Mouse (Mus musculus) cerebellum, postnatal 36 days (tissue): ENCODE measurements around the gene Ntm.
A peak's percentile ranks its signal among the peaks of the same experiment; 100 is the strongest.

Source experiments
- DNase-seq, 2 experiments: peaks; one replicate each; pipeline ENCODE4 v3.0.0; 2021 to 2022; ENCODE audit warnings: mixed read lengths in 2 of 2

Ntm gene

GRCm38 (mm10) chr9:29750371-29751014 is 212.4 kb downstream of the Ntm start:
- peak; percentile 33 to 40 for DNase-seq

- DNase-seq, result no peak
Observed at GRCm38 (mm10) chr9:29748070-29748469, 214.9 kb downstream of the Ntm start.

- DNase-seq, result no peak
Observed at GRCm38 (mm10) chr9:29738835-29739526, 224.0 kb downstream of the Ntm start.

- no peak for DNase-seq
Observed at GRCm38 (mm10) chr9:29736031-29736430, 226.9 kb downstream of the Ntm start.

- no peak for DNase-seq
Observed at GRCm38 (mm10) chr9:29732895-29733294, 230.0 kb downstream of the Ntm start.

GRCm38 (mm10) chr9:29731672-29732071 is 231.3 kb downstream of the Ntm start:
- DNase-seq, result no peak

- DNase-seq, result peak in 1 of 2 experiments; percentile 15
Observed at GRCm38 (mm10) chr9:29727540-29728432, 235.2 kb downstream of the Ntm start.

- DNase-seq, result no peak
Observed at GRCm38 (mm10) chr9:29721461-29721860, 241.5 kb downstream of the Ntm start.

- DNase-seq, result no peak
Observed at GRCm38 (mm10) chr9:29716795-29717194, 246.1 kb downstream of the Ntm start.

GRCm38 (mm10) chr9:29698276-29698675 is 264.7 kb downstream of the Ntm start:
- DNase-seq, result peak; percentile 57 to 60

- DNase-seq, result no peak
Observed at GRCm38 (mm10) chr9:29694151-29694550, 268.8 kb downstream of the Ntm start.

- no peak for DNase-seq
Observed at GRCm38 (mm10) chr9:29691186-29691855, 271.6 kb downstream of the Ntm start.

GRCm38 (mm10) chr9:29682224-29682623 is 280.7 kb downstream of the Ntm start:
- DNase-seq, result no peak

GRCm38 (mm10) chr9:29680677-29681076 is 282.3 kb downstream of the Ntm start:
- DNase-seq, result no peak

- DNase-seq, result no peak
Observed at GRCm38 (mm10) chr9:29673911-29674310, 289.0 kb downstream of the Ntm start.

- DNase-seq, result no peak
Observed at GRCm38 (mm10) chr9:29671861-29672260, 291.1 kb downstream of the Ntm start.

- peak in 1 of 2 experiments; percentile 51 for DNase-seq
Observed at GRCm38 (mm10) chr9:29663286-29663685, 299.7 kb downstream of the Ntm start.

GRCm38 (mm10) chr9:29661468-29662145 is 301.3 kb downstream of the Ntm start:
- DNase-seq, result peak; percentile 65 to 75

- DNase-seq, result no peak
Observed at GRCm38 (mm10) chr9:29660059-29660613, 302.8 kb downstream of the Ntm start.

GRCm38 (mm10) chr9:29657761-29658465 is 305.0 kb downstream of the Ntm start:
- no peak for DNase-seq

GRCm38 (mm10) chr9:29654885-29655284 is 308.1 kb downstream of the Ntm start:
- peak; percentile 56 to 67 for DNase-seq
